Mouse (Mus musculus) forebrain, embryonic 11.5 days (tissue): ENCODE results near the gene 2010111I01Rik. TPM values are rescaled to one million over a fixed set of nuclear protein-coding genes. Genes with fewer than 3 reads are reported as not detected.

Experiments used
- ATAC-seq: fragments of 200-750 bp; cut with Nextera tagmentation; replicated peaks from 2 replicates; pipeline ENCODE4 v1.8.0; 2017; ENCODE audit warnings: moderate TSS enrichment; ENCODE audit not compliant: low FRiP score
- DNase-seq: peaks from one replicate; pipeline ENCODE4 v3.0.0-alpha.2; 2017; ENCODE audit warnings: low spot score
- H3K27ac ChIP-seq: fragments of 300-500 bp; sonication (generic); 2 replicates; pipeline ENCODE4 v1.5.1; 2014; ENCODE audit warnings: low read depth, low read length
- H3K27me3 ChIP-seq: fragments of 300-500 bp; sonication (generic); 2 replicates; pipeline ENCODE4 v1.6.1; 2014; ENCODE audit warnings: mild to moderate bottlenecking, low read length, mixed read lengths; ENCODE audit not compliant: control insufficient read depth, insufficient read depth
- H3K36me3 ChIP-seq: fragments of 300-500 bp; sonication (generic); 2 replicates; pipeline ENCODE4 v1.6.1; 2014; ENCODE audit warnings: mild to moderate bottlenecking, low read length, moderate library complexity, mixed read lengths; ENCODE audit not compliant: control insufficient read depth, insufficient read depth
- H3K4me1 ChIP-seq: fragments of 300-500 bp; sonication (generic); replicated peaks from 2 replicates; pipeline ENCODE4 v1.6.1; 2014; ENCODE audit warnings: low read length, mixed read lengths; ENCODE audit not compliant: control insufficient read depth, insufficient read depth
- H3K4me2 ChIP-seq: fragments of 300-500 bp; sonication (generic); 2 replicates; pipeline ENCODE4 v1.6.1; 2014; ENCODE audit warnings: low read depth, mild to moderate bottlenecking, low read length, moderate library complexity, mixed read lengths; ENCODE audit not compliant: severe bottlenecking
- H3K4me3 ChIP-seq: fragments of 300-500 bp; sonication (generic); 2 replicates; pipeline ENCODE4 v1.5.1; 2014; ENCODE audit warnings: low read depth, low read length
- H3K9ac ChIP-seq: fragments of 300-500 bp; sonication (generic); 2 replicates; pipeline ENCODE4 v1.6.1; 2014; ENCODE audit warnings: low read length
- H3K9me3 ChIP-seq: fragments of 300-500 bp; sonication (generic); 2 replicates; pipeline ENCODE4 v1.6.1; 2016; ENCODE audit warnings: low read length, mixed read lengths; ENCODE audit not compliant: control insufficient read depth
- WGBS: fragments of 180-500 bp; shearing (Covaris S2); extraction: QIAGEN DNeasy Blood & Tissue Kit; methylation state at CpG from one replicate; pipeline ENCODE4 v1.1.7; 2014; 5-methylcytosine and 5-hydroxymethylcytosine counted together
- polyA plus RNA-seq: library from polyadenylated mRNA; unstranded; fragments of >200 nt; fragmentation: Nextera tagmentation; extraction: Ambion mirVana; gene quantifications from 2 replicates; pipeline ENCODE4 v1.2.1, GENCODE M21; 2014

The 2010111I01Rik gene
- polyA plus RNA-seq, 1 experiment from 2014 or later: 38.9 TPM

DNA sequence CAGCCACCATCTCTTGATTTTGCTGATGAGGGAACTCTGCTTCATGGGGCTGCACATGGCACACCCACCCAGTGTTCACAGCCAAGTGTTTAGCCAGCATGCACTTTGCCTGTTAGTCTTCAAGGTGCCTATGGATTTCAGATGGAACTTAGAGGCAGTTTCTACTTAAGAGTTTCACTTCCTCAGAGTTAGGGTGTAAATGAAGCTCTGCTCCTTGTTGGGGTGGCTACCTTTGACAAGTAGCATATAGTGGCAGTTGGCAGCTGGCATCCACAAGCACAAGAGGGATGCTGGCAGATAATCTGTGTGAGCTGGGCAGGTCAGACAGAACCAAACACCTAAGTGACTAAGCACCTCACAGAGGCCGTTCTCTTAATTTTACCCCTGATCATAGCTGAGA is 221.9 kb downstream of the 2010111I01Rik start:
- DNase-seq: no peak

DNA sequence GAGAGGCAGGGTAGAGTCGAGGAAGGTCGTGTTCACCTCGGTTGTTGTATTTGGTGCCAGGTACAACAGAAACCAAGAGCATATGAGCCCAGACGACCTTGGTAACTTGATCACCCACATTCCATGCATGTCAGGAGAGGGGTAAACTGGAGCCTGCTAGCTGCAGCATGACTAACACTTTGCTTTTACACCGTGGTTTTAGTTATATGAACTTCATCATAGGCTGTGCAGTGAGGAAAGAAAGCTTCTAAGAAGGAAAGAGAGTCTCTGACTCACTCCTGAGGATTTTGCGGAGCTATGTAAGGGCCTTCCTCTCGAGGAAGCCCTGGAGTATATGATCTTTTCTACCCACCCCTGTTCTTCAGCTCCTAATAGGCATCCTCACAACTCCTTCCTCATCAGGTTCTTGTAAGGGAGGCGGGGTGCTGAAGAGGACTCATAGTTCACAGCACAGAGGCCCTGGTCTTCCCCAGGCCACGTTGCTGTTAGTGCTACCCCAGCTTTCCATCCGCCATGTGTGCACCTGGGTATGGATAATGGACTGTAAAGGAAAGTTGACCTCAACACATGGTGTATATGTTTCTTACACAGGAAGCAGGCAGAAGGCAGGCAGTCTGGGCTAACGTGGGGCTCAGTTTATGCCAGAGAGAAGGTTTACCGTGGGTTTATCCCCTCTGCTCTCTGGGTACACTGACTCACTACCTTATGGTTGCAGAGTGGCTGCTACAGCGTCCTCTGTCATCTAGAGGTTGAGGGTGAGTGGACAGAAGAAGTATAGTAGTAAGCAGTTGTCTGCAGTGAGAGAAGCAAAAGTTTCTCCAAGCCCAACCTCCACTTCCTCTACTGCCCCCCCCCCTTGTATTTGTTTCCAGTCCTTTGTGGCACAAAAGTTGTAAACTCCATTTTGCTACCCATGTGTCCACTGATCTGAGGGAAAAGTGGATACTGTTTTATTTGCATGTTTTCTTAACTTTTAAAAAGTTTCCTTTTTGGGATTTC is 222.8 kb downstream of the 2010111I01Rik start:
- H3K4me2 ChIP-seq: no peak overlapping the region
- ATAC-seq (no peak), DNase-seq (no peak)
- H3K36me3 ChIP-seq: no peaks in the 10 kb centered on the region
- 0 out of 2 replicates have a peak, but pooled peaks cover 3% of the 10 kb centered on the region for H3K4me1 ChIP-seq
- H3K9ac ChIP-seq: no peak overlapping the region
- no peaks in the 10 kb centered on the region for H3K9me3 ChIP-seq
- no peak overlapping the region for H3K27ac ChIP-seq
- WGBS: 77% methylated on average over 13 of the region's 13 CpGs
- no peaks in the 10 kb centered on the region for H3K27me3 ChIP-seq
- no peak overlapping the region for H3K4me3 ChIP-seq

More for the DNA sequence above, 221.9 kb downstream of the 2010111I01Rik start:
- H3K9ac ChIP-seq: no peak overlapping the region; the same call in 1 of the 2 replicates
- no peak overlapping the region for H3K27ac ChIP-seq
- H3K27me3 ChIP-seq: no peaks in the 10 kb centered on the region
- no peak overlapping the region for H3K4me3 ChIP-seq
- no peaks in the 10 kb centered on the region for H3K36me3 ChIP-seq
- ATAC-seq: no peak
- H3K4me1 ChIP-seq: 0 out of 2 replicates have a peak, but pooled peaks cover 3% of the 10 kb centered on the region
- no peak overlapping the region for H3K4me2 ChIP-seq
- 77% methylated on average over 1 of the region's 1 CpGs for WGBS
- no peaks in the 10 kb centered on the region for H3K9me3 ChIP-seq

DNA sequence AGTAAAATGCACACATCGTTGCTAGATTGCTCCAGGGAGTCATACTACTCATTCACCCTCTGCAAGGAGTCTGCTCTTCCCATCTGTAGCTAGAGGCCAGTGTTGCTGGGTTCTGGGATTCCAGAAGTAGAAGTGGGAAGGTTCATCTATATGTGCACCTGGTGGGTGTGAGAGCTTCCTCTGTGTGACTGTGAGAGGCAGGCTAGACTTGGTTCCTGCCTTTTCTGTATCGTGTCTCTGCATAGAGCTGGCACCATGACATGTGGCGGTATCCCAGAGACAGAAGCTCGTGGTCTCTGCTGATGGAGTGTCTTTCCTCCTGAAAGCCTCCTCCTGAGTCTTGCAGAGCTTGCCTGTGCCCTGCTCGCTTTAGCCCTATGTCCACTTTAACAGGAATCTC is 223.6 kb downstream of the 2010111I01Rik start:
- H3K4me2 ChIP-seq: no peak overlapping the region
- H3K9ac ChIP-seq: no peak overlapping the region
- no peak overlapping the region for H3K4me3 ChIP-seq
- no peak for DNase-seq
- no peaks in the 10 kb centered on the region for H3K27me3 ChIP-seq
- 86% methylated on average over 5 of the region's 5 CpGs for WGBS
- no peaks in the 10 kb centered on the region for H3K9me3 ChIP-seq
- H3K27ac ChIP-seq: no peak overlapping the region
- 0 out of 2 replicates have a peak, but pooled peaks cover 3% of the 10 kb centered on the region for H3K4me1 ChIP-seq
- H3K36me3 ChIP-seq: no peaks in the 10 kb centered on the region
- no peak for ATAC-seq

GRCm38 (mm10) chr13:63188811-63189210 is 224.1 kb downstream of the 2010111I01Rik start:
- H3K4me2 ChIP-seq: no peak overlapping the region
- 86% methylated on average over 2 of the region's 2 CpGs for WGBS
- no peak for ATAC-seq
- no peak overlapping the region for H3K27ac ChIP-seq
- no peak overlapping the region for H3K4me3 ChIP-seq
- no peaks in the 10 kb centered on the region for H3K27me3 ChIP-seq
- no peaks in the 10 kb centered on the region for H3K36me3 ChIP-seq
- H3K9ac ChIP-seq: no peak overlapping the region
- no peak for DNase-seq
- H3K9me3 ChIP-seq: no peaks in the 10 kb centered on the region
- 0 out of 2 replicates have a peak, but pooled peaks cover 3% of the 10 kb centered on the region for H3K4me1 ChIP-seq

- Histone ChIP-seq H3K36me3 (no peaks in the 10 kb centered on the region), H3K27ac (no peak overlapping the region), H3K4me2 (no peak overlapping the region), H3K9me3 (no peaks in the 10 kb centered on the region), H3K9ac (no peak overlapping the region), H3K4me3 (no peak overlapping the region), H3K27me3 (no peaks in the 10 kb centered on the region), H3K4me1 (no peaks in the 10 kb centered on the region)
- WGBS: 75% methylated on average over 3 of the region's 3 CpGs
- ATAC-seq: no peak
- DNase-seq: no peak
These were observed 228.7 kb downstream of the 2010111I01Rik start for GRCm38 (mm10) chr13:63193423-63193822.

GRCm38 (mm10) chr13:63198038-63198437 is 233.3 kb downstream of the 2010111I01Rik start:
- DNase-seq: no peak
- Histone ChIP-seq H3K9me3 (no peaks in the 10 kb centered on the region), H3K4me1 (no peaks in the 10 kb centered on the region; the same call in 1 of the 2 replicates), H3K36me3 (no peaks in the 10 kb centered on the region), H3K9ac (no peak overlapping the region), H3K27ac (no peak overlapping the region), H3K4me2 (no peak overlapping the region), H3K4me3 (no peak overlapping the region), H3K27me3 (no peaks in the 10 kb centered on the region)
- 92% methylated on average over 1 of the region's 1 CpGs for WGBS
- no peak for ATAC-seq

DNA sequence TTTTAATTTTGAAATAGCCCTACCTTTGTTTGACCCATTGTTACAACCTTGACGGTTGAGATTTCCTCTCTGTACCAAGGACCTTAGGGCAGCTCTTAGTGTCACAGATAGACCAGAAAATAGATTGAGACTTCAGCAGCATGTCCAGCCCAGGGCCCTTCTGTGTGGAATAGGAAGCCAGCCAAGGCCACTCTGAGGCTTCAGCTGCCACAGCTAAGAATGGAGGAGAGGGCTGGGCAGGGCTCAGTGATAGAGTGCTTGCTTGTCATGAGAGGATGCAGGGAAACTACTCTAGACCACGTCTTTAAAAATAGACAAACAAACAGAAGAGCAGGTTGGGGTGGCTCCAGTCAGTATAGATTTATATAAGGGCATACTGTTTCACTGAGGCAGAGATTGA is 234.9 kb downstream of the 2010111I01Rik start:
- Histone ChIP-seq H3K4me2 (no peak overlapping the region), H3K4me1 (peaks cover 4% of the 10 kb centered on the region; the same call in 1 of the 2 replicates), H3K27me3 (no peaks in the 10 kb centered on the region), H3K27ac (no peak overlapping the region), H3K9me3 (no peaks in the 10 kb centered on the region), H3K4me3 (no peak overlapping the region), H3K9ac (no peak overlapping the region), H3K36me3 (no peaks in the 10 kb centered on the region)
- ATAC-seq: no peak
- WGBS: 75% methylated on average over 2 of the region's 2 CpGs
- no peak for DNase-seq

DNA sequence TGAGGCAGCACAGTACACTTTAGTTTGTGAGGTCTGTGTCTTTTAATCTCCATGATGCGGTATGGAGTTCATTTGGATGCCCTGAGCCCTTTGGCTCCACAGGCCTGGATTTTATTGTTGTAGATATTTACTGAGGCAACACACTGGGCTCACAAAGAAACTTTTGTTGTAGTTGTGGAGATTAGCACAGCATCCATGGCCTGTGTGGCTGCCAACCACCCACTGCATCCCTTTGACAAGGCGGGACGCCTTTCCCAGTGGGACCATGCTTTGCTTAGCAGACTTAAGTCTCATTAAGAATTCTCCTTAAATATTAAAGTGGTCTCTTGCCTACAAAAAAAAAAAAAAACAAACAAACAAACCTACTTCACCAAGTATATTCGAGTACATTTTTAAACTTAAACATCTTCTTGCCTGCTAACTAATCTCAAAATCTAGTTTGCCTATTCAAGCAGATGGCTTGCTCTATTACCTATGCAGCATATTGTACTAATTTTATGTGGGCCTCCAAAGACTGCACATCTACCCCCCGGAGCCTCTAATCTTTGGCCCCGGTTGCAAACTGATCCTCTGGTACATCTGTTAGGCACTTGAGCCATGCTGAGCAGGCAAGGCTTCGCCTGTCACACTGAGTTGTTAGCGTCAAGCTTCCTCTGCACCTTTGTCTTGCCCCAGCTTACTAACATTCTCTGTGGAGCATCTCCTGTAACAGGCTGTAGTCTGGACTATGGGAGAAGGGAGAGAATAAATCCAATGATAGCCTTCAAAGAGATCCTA is 239.0 kb downstream of the 2010111I01Rik start:
- Histone ChIP-seq H3K27me3 (no peaks in the 10 kb centered on the region), H3K27ac (no peak overlapping the region)
- WGBS: 29% methylated on average over 8 of the region's 8 CpGs

More for the DNA sequence above, 239.0 kb downstream of the 2010111I01Rik start:
- H3K36me3 ChIP-seq: no peaks in the 10 kb centered on the region
- peak; percentile 51 for DNase-seq
- no peak overlapping the region for H3K4me3 ChIP-seq
- H3K4me1 ChIP-seq: peaks cover 4% of the 10 kb centered on the region; the same call in 1 of the 2 replicates
- 0 out of 2 replicates have a peak, but pooled peaks have one; percentile 69 for ATAC-seq
- H3K9ac ChIP-seq: no peak overlapping the region
- no peak overlapping the region for H3K4me2 ChIP-seq
- no peaks in the 10 kb centered on the region for H3K9me3 ChIP-seq
